Mouse (Mus musculus): ENCODE measurements around the gene Rab40c.

DNA sequence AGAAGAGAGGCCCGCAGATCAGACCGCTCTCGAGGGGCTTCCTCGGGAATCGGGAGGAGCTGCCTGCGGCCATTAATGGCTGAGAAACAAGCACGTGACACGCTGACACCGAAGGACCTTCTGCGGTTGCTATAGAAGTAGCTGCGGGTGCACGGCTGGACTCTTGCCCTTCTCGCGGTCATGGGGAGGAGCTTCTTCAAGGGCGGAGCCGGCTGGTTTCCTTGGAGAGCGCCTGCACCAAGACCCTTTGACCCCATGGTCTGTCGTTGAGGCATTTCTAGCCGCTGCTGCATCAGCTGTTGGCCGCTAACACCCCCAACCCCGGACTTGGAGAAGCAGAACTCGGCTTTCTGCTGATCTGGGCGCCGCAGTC lies 86.2 kb downstream of the Rab40c start, which contains the start of gene Stub1:
- TF ChIP-seq CTCF (IDR thresholded peaks at IDR 0.05) (no peak), EP300 (IDR thresholded peaks at IDR 0.05) (no peak)

Data from lung, postnatal 0 days (tissue).